ENCODE assay signal across 21 mouse cellular contexts in the genomic region with DNA sequence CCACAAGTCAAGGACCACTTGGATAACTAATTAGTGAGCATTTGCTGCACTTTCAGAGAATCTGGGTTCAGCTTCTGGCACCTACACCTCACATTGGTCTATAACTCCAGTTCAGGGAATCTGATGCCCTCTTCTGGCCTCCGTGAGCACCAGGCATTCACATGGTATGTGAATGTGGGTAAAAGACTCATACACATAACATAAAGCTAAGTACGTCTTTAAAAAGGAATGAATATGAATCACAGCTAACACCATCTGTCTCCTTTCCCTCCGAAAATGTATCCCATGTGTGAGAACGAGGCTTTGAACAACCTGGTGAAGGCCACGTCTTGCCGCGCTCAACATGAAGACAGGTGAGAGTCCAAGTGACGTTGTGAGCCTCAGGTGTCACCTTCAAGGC. TPM values are rescaled to one million over a fixed set of nuclear protein-coding genes. Genes with fewer than 3 reads are reported as not detected.
DNase-seq lines count a peak whose midpoint lies in the region; ATAC-seq and TF ChIP-seq lines count a peak whose summit lies in the region.
"Had no signal": no experiment of that assay in that cellular context is flagged by ENCODE, and none has a peak within 500 bp of the region (broad histone marks: within the 10 kb centered on the region; RNA-seq: fewer than 3 reads in every experiment).

No protein-coding gene starts in this region.

- H3K4me1 ChIP-seq in hindbrain, postnatal 0 days (ENCODE audit: insufficient read depth, low read length) = 0 out of 2 replicates have a peak, but pooled peaks cover 3% of the 10 kb centered on the region
- H3K4me1 ChIP-seq in hindbrain, embryonic 14.5 days (replicated peaks; ENCODE audit: control insufficient read depth, insufficient read depth, low read length) = 0 out of 2 replicates have a peak, but pooled peaks cover 7% of the 10 kb centered on the region
- no peaks in the 10 kb centered on the region for H3K4me1 ChIP-seq in midbrain, postnatal 0 days (ENCODE audit: insufficient read depth, low read length)
- H3K4me1 ChIP-seq in midbrain, embryonic 14.5 days (ENCODE audit: control insufficient read depth, insufficient read depth, low read length) = peaks cover under 1% of the 10 kb centered on the region; the same call in 1 of the 2 replicates
- H3K4me1 ChIP-seq: heart, embryonic 12.5 days; kidney, embryonic 15.5 days had no signal

- DNase-seq in cerebellum, adult 9-11 months = peak; percentile 21
- no peak for DNase-seq in cerebellum, adult 8-10 months
- no peak for DNase-seq in hindbrain, postnatal 0 days (ENCODE audit: low spot score)
- no peak for DNase-seq in hindbrain, embryonic 14.5 days (ENCODE audit: low spot score)
- DNase-seq in midbrain, postnatal 0 days (ENCODE audit: low spot score) = no peak
- DNase-seq in midbrain, embryonic 14.5 days = no peak
- DNase-seq in adrenal gland, postnatal 4 days (ENCODE audit: low spot score in 2 of 2) = no peak
- DNase-seq: adrenal gland, postnatal 36 days; gastrocnemius, postnatal 14 days; heart, adult 11 months; heart, postnatal 10 days; kidney, adult 11 months; kidney, postnatal 36 days; right cerebral cortex, postnatal 25 days had no signal

- TF ChIP-seq CTCF in hindbrain, postnatal 0 days (IDR thresholded peaks at IDR 0.05; ENCODE audit: low read depth) = peak; percentile 43
- TF ChIP-seq CTCF in midbrain, postnatal 0 days (IDR thresholded peaks at IDR 0.05) = peak; percentile 52

- no peaks in the 10 kb centered on the region for H3K9me3 ChIP-seq in hindbrain, postnatal 0 days (ENCODE audit: low read length)
- no peaks in the 10 kb centered on the region for H3K9me3 ChIP-seq in hindbrain, embryonic 14.5 days (ENCODE audit: control insufficient read depth, low read length)
- no peaks in the 10 kb centered on the region for H3K9me3 ChIP-seq in midbrain, postnatal 0 days (ENCODE audit: low read length)
- no peaks in the 10 kb centered on the region for H3K9me3 ChIP-seq in midbrain, embryonic 14.5 days (ENCODE audit: control insufficient read depth, low read length)
- H3K9me3 ChIP-seq: heart, embryonic 12.5 days; kidney, embryonic 15.5 days had no signal

- no peak overlapping the region for H3K4me3 ChIP-seq in hindbrain, postnatal 0 days (ENCODE audit: low read length)
- H3K4me3 ChIP-seq in hindbrain, embryonic 14.5 days (replicated peaks; ENCODE audit: low read length) = no peak overlapping the region
- no peak overlapping the region for H3K4me3 ChIP-seq in midbrain, postnatal 0 days (ENCODE audit: low read depth, low read length)
- no peak overlapping the region for H3K4me3 ChIP-seq in midbrain, embryonic 14.5 days (replicated peaks; ENCODE audit: low read depth, low read length)
- H3K4me3 ChIP-seq: heart, embryonic 12.5 days; kidney, embryonic 15.5 days; midbrain, embryonic 12.5 days; neural tube, embryonic 12.5 days had no signal

- no peak overlapping the region for H3K4me2 ChIP-seq in hindbrain, postnatal 0 days (ENCODE audit: low read depth, low read length)
- no peak overlapping the region for H3K4me2 ChIP-seq in hindbrain, embryonic 14.5 days (replicated peaks)
- H3K4me2 ChIP-seq in midbrain, postnatal 0 days (ENCODE audit: low read depth, low read length, poor library complexity, severe bottlenecking) = no peak overlapping the region
- H3K4me2 ChIP-seq in midbrain, embryonic 14.5 days (ENCODE audit: low read length) = no peak overlapping the region
- H3K4me2 ChIP-seq: heart, embryonic 12.5 days; kidney, embryonic 15.5 days; midbrain, embryonic 12.5 days; neural tube, embryonic 12.5 days had no signal

- H3K27me3 ChIP-seq in hindbrain, postnatal 0 days (ENCODE audit: insufficient read depth, low read length) = no peaks in the 10 kb centered on the region
- no peaks in the 10 kb centered on the region for H3K27me3 ChIP-seq in hindbrain, embryonic 14.5 days (ENCODE audit: control insufficient read depth, insufficient read depth, low read length)
- no peaks in the 10 kb centered on the region for H3K27me3 ChIP-seq in midbrain, postnatal 0 days (ENCODE audit: insufficient read depth, low read length)
- H3K27me3 ChIP-seq in midbrain, embryonic 14.5 days (ENCODE audit: control insufficient read depth, insufficient read depth, low read length) = no peaks in the 10 kb centered on the region
- H3K27me3 ChIP-seq: kidney, embryonic 15.5 days; midbrain, embryonic 12.5 days; neural tube, embryonic 12.5 days had no signal

- no peak overlapping the region for H3K27ac ChIP-seq in hindbrain, postnatal 0 days
- no peak overlapping the region for H3K27ac ChIP-seq in hindbrain, embryonic 14.5 days
- no peak overlapping the region for H3K27ac ChIP-seq in midbrain, postnatal 0 days (ENCODE audit: low read depth, low read length)
- H3K27ac ChIP-seq in midbrain, embryonic 14.5 days (replicated peaks; ENCODE audit: low read depth, low read length) = no peak overlapping the region
- H3K27ac ChIP-seq: kidney, embryonic 15.5 days; macrophage; midbrain, embryonic 12.5 days; neural tube, embryonic 12.5 days had no signal

- no peaks in the 10 kb centered on the region for H3K36me3 ChIP-seq in hindbrain, postnatal 0 days (ENCODE audit: insufficient read depth, low read length)
- H3K36me3 ChIP-seq in hindbrain, embryonic 14.5 days (replicated peaks; ENCODE audit: control insufficient read depth, insufficient read depth) = peaks cover 8% of the 10 kb centered on the region; the same call in 1 of the 2 replicates
- H3K36me3 ChIP-seq in midbrain, postnatal 0 days (ENCODE audit: insufficient read depth, low read length) = no peaks in the 10 kb centered on the region
- H3K36me3 ChIP-seq in midbrain, embryonic 14.5 days (ENCODE audit: control insufficient read depth, insufficient read depth, low read length) = peaks cover 11% of the 10 kb centered on the region
- H3K36me3 ChIP-seq: heart, embryonic 12.5 days; kidney, embryonic 15.5 days had no signal

- 84% methylated on average over 8 of the region's 8 CpGs for WGBS in hindbrain, postnatal 0 days
- WGBS in hindbrain, embryonic 14.5 days = 78% methylated on average over 8 of the region's 8 CpGs
- 87% methylated on average over 8 of the region's 8 CpGs for WGBS in midbrain, postnatal 0 days
- 84% methylated on average over 8 of the region's 8 CpGs for WGBS in midbrain, embryonic 14.5 days

- no peak for ATAC-seq in hindbrain, postnatal 0 days
- no peak for ATAC-seq in hindbrain, embryonic 14.5 days (ENCODE audit: low FRiP score)
- ATAC-seq in midbrain, postnatal 0 days (ENCODE audit: low FRiP score) = no peak
- no peak for ATAC-seq in midbrain, embryonic 14.5 days (ENCODE audit: low FRiP score, low TSS enrichment)
- ATAC-seq: Patski had no signal

- no peak overlapping the region for H3K9ac ChIP-seq in hindbrain, postnatal 0 days (replicated peaks; ENCODE audit: low read length)
- no peak overlapping the region for H3K9ac ChIP-seq in hindbrain, embryonic 14.5 days
- no peak overlapping the region for H3K9ac ChIP-seq in midbrain, postnatal 0 days (replicated peaks; ENCODE audit: low read length, poor library complexity, severe bottlenecking)
- H3K9ac ChIP-seq in midbrain, embryonic 14.5 days (replicated peaks; ENCODE audit: low read length) = no peak overlapping the region
- H3K9ac ChIP-seq: heart, embryonic 12.5 days; kidney, embryonic 15.5 days; midbrain, embryonic 12.5 days; neural tube, embryonic 12.5 days had no signal

RNA-seq across cellular contexts. Expression of a gene that starts 12.1 kb away (rescaled TPM):
- 5.9 and 6.6 TPM in 2 replicates for total RNA-seq in hindbrain, postnatal 0 days (2014; rRNA removed)
- 11.8 and 12.5 TPM in 2 replicates for polyA plus RNA-seq in hindbrain, postnatal 0 days (2015; fragmentation: Nextera tagmentation; extraction: Ambion mirVana)
- 18.0 and 19.2 TPM in 2 replicates for polyA plus RNA-seq in hindbrain, embryonic 14.5 days (2014; fragmentation: Nextera tagmentation; extraction: Ambion mirVana)
- total RNA-seq in midbrain, postnatal 0 days (2014; rRNA removed) = 8.0 and 10.7 TPM in 2 replicates
- 11.2 and 15.4 TPM in 2 replicates for polyA plus RNA-seq in midbrain, postnatal 0 days (2015; fragmentation: Nextera tagmentation; extraction: Ambion mirVana)
- polyA plus RNA-seq in midbrain, embryonic 14.5 days (2014; fragmentation: Nextera tagmentation; extraction: Ambion mirVana) = 21.5 and 22.6 TPM in 2 replicates
- 1 to 10 TPM; 4.9 to 5.2 TPM for total RNA-seq in adrenal gland, postnatal 4 days (2021)
- polyA plus RNA-seq: macrophage; spleen, adult 2 months had no signal
